Mouse (Mus musculus) brown adipose tissue, adult 24 weeks (tissue): ENCODE results near the gene Gm3159. TPM values are rescaled to one million over a fixed set of nuclear protein-coding genes. Genes with fewer than 3 reads are reported as not detected.

Experiments
- polyA plus RNA-seq: library from polyadenylated mRNA; stranded (reverse); fragments of >200 nt; gene quantifications from 2 replicates; pipeline ENCODE4 v1.2.4, GENCODE M21; 2012; ENCODE audit not compliant: missing spikeins, insufficient read depth, insufficient read length

Gene Gm3159
- polyA plus RNA-seq, 1 experiment = not detected

Other genes with a start within 250 kb of the Gm3159 start
- gene Gm3127, start 232.5 kb upstream of the Gm3159 start, polyA plus RNA-seq = not detected in 2 replicates
- not detected in 2 replicates for gene Gm2974, start 214.9 kb upstream of the Gm3159 start, polyA plus RNA-seq
- not detected in 2 replicates for gene Gm3138, start 147.9 kb upstream of the Gm3159 start, polyA plus RNA-seq
- not detected in 2 replicates for gene Gm3149, start 80.2 kb upstream of the Gm3159 start, polyA plus RNA-seq
- gene 2610042L04Rik, start 62.8 kb upstream of the Gm3159 start, polyA plus RNA-seq = not detected in 2 replicates
- gene Gm3164, start 17.9 kb downstream of the Gm3159 start, polyA plus RNA-seq = not detected in 2 replicates
- gene Gm3173, start 33.5 kb downstream of the Gm3159 start, polyA plus RNA-seq = not detected in 2 replicates
- not detected in 2 replicates for gene Gm3182, start 84.2 kb downstream of the Gm3159 start, polyA plus RNA-seq
- gene Gm3047, start 157.9 kb downstream of the Gm3159 start, polyA plus RNA-seq = not detected in 2 replicates
- gene Gm8159, start 234.8 kb downstream of the Gm3159 start, polyA plus RNA-seq = not detected in 2 replicates